Mouse (Mus musculus) spleen, postnatal 14 days (tissue): Measurements from ENCODE around the gene 4933411K16Rik.
"Not testable (repeated sequence)": the region's sequence is repeated elsewhere in the genome, so short reads cannot be mapped to it uniquely, and the experiment has no call there.

Experiments used
- DNase-seq, 2 experiments: peaks; one replicate each; pipeline ENCODE4 v3.0.0; 2021 to 2022; ENCODE audit warnings: low spot score in 2 of 2

The 4933411K16Rik gene

DNA sequence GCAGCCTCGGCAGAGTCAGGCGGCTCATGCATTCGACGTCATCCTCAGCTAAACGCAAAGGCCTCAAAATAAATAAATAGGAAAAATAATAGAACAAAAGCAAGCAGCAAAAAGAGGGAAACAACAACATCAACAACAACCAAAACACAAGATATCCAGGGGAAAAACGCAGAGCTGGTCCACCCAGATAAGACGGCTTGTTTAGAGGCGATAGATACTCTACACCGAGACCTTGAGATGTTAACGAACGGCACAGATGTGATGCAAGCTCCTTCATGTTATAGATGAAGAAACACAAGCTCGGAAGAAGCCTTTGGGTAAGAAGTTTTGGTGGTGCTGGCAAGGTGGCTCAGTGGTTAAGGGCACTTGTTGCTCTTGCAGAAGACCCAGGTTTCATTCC, 27.0 kb downstream of the 4933411K16Rik start:
- DNase-seq, result no peak

GRCm38 (mm10) chr19:42079950-42080349, 27.9 kb downstream of the 4933411K16Rik start:
- no peak for DNase-seq

- no peak for DNase-seq
These were observed 28.4 kb downstream of the 4933411K16Rik start for GRCm38 (mm10) chr19:42080469-42080868.

DNA sequence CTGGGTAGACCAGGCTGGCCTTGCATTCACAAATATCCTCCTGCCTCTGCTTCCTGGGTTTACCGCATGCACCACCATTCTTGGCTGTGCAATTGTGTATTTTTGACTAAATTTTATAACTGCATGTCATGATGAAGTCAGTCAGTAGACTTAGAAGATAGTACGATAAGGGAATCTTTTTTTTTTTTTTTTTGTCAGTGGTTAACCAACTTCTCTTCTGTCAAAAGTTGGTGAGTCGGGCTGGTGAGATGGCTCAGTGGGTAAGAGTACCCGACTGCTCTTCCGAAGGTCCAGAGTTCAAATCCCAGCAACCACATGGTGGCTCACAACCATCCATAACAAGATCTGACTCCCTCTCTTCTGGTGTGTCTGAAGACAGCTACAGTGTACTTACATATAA, 29.6 kb downstream of the 4933411K16Rik start:
- DNase-seq, result not testable (repeated sequence)

DNA sequence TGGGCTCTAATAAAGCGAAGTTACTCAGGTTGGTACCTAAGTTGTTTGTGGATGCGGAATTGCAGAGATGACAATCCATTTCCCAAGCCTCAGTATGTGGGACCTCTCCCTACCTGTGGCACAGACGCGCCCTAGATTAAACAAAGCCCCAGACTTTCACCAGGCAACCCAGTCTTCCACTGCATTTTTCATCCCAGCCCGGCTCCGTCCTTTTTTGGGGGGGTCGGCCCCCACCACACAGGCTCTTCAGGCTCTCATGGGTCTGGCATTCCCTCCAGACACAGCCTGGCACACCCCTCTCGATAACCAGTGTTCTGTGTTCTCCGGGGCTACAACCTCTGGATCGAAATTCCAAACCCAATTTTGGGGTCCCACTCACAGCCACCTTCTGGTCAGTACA, 33.6 kb downstream of the 4933411K16Rik start:
- DNase-seq, result no peak

DNA sequence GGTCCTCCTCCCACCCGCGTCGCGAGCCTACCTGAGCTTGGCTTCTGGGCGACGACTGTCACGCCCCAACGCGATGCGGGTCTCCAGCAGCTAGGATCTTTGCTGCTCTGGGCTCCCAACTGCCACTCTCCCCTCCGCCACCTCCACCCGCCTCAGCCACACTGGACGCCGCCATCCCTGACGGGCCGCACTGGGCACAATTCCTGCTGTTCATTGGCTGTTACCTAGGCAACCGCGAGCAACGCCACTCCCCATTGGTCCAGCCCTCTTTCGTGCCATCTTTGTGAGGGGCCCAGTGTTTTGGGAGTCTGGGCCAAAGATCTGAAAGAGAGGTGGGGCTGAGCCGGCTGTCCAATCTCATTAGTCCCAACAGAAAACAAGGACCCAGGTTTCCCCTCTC, 34.1 kb downstream of the 4933411K16Rik start, which contains the start of gene Morn4:
Morn4 (minus strand) TSS at position 192 of the 400 bp plus-strand sequence.
- DNase-seq, result peak in 1 of 2 experiments; percentile 13

GRCm38 (mm10) chr19:42089103-42089747, 37.2 kb downstream of the 4933411K16Rik start:
- peak; percentile 30 to 42 for DNase-seq

- DNase-seq, result peak; percentile 96 to 97
These were observed 37.9 kb downstream of the 4933411K16Rik start, which contains the start of gene Pi4k2a for GRCm38 (mm10) chr19:42089748-42090595. Pi4k2a (plus strand) TSS chr19:42090470.

DNA sequence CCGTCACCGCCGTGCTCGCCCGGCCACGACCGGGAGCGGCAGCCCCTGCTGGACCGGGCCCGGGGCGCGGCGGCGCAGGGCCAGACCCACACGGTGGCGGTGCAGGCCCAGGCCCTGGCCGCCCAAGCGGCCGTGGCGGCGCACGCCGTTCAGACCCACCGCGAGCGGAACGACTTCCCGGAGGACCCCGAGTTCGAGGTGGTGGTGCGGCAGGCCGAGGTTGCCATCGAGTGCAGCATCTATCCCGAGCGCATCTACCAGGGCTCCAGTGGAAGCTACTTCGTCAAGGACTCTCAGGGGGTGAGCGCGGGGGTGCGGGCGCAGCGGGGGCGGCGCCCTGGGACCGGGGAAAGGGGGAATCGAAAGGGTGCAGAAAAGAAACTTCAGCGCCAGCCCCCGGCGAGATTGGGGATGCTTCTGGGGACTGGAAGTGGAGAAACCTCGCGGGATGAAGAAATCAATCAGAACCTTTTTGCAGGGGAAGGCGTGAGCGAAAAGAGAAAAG, 38.6 kb downstream of the 4933411K16Rik start:
- peak in 1 of 2 experiments; percentile 19 for DNase-seq

GRCm38 (mm10) chr19:42099406-42099805, 47.4 kb downstream of the 4933411K16Rik start:
- no peak for DNase-seq
